Mouse (Mus musculus) myocyte (in vitro differentiated cells): ENCODE measurements at regions not wholly inside any gene's neighbourhood (a gene's known extent, or its start where the extent isn't known, plus 50 kb on each side); places are given as distances from the start of the nearest gene placed in this dataset.

Experiments used
- CEBPB ChIP-seq: IDR thresholded peaks from 2 replicates; pipeline ENCODE4 v1.6.1; 2011; ENCODE audit warnings: mild to moderate bottlenecking, moderate library complexity; ENCODE audit not compliant: poor library complexity, insufficient read depth, severe bottlenecking
- E2F4 ChIP-seq: IDR thresholded peaks from one replicate; pipeline ENCODE4 v1.6.1; 2011; ENCODE audit warnings: mild to moderate bottlenecking, control low read depth, moderate library complexity; ENCODE audit not compliant: insufficient read depth
- MAX ChIP-seq: IDR thresholded peaks from one replicate; pipeline ENCODE4 v1.6.1; 2011; ENCODE audit warnings: low read depth, mild to moderate bottlenecking, control low read depth
- MYOD1 ChIP-seq, 3 experiments: IDR thresholded peaks; one replicate each; pipeline ENCODE4 v1.6.1; 2011; ENCODE audit warnings: control low read depth in 2 of 3, low read depth in 2 of 3, mild to moderate bottlenecking in 2 of 3, moderate library complexity in 1 of 3; ENCODE audit not compliant: insufficient read length in 2 of 3, control insufficient read depth in 1 of 3
- MYOG ChIP-seq, 3 experiments: IDR thresholded peaks; one replicate each; pipeline ENCODE4 v1.6.1; 2011; ENCODE audit warnings: control low read depth in 2 of 3, low read depth in 2 of 3, mild to moderate bottlenecking in 2 of 3; ENCODE audit not compliant: insufficient read length in 2 of 3, control insufficient read depth in 1 of 3, insufficient read depth in 1 of 3
- POLR2A ChIP-seq: IDR thresholded peaks from one replicate; pipeline ENCODE4 v1.6.1; 2011; ENCODE audit warnings: low read depth, mild to moderate bottlenecking, control low read depth, moderate library complexity; ENCODE audit not compliant: insufficient read length
- POLR2AphosphoS2 ChIP-seq: IDR thresholded peaks from one replicate; pipeline ENCODE4 v1.6.1; 2011; ENCODE audit warnings: low read depth, control low read depth; ENCODE audit not compliant: insufficient read length
- REST ChIP-seq: IDR thresholded peaks from one replicate; pipeline ENCODE4 v1.6.1; 2011; ENCODE audit warnings: mild to moderate bottlenecking, control low read depth, moderate library complexity; ENCODE audit not compliant: insufficient read depth, insufficient read length
- TCF12 ChIP-seq: IDR thresholded peaks from one replicate; pipeline ENCODE4 v1.6.1; 2011; ENCODE audit warnings: mild to moderate bottlenecking, control low read depth; ENCODE audit not compliant: poor library complexity, insufficient read depth, severe bottlenecking
- TCF3 ChIP-seq: IDR thresholded peaks from one replicate; pipeline ENCODE4 v1.6.1; 2011; ENCODE audit warnings: low read depth, control low read depth; ENCODE audit not compliant: insufficient read length
- USF1 ChIP-seq: IDR thresholded peaks from one replicate; pipeline ENCODE4 v1.6.1; 2011; ENCODE audit warnings: low read depth, mild to moderate bottlenecking, control low read depth, moderate library complexity

DNA sequence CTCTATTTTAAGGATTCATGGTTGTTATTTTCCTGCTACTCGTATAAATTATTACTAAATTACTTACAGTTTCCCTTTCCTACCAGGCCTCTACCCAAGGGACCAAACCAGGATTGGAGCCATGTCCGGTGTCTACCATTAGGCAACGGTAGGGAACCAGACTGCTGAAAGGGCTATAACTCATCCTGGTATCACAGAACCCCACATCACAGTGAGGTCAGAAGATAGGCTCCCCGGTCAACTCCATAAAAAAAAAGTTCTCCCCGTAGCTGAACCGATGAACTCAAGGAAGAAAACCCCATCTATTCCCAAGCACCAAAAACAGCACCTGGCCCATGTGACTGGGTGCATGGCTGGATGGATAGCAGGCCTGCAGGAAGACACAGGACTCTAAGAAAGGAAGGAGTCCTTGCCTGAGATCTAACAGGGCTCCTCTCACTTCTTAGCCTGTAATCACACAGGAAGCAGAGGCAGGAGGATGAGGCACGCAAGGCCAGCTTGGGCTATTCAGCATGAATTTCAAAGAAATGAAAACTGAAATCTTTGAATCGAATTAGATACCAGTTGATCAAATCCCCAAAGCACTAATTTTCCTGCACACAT lies 150.6 kb upstream of the Smim15 start:
- TF ChIP-seq POLR2A (no peak), MYOD1 (IDR thresholded peaks at IDR 0.05; ENCODE audit: control insufficient read depth in 1 of 3, insufficient read length in 2 of 3, low read depth in 2 of 3) (no peak), MAX (no peak), CEBPB (no peak), USF1 (no peak), MYOG (IDR thresholded peaks at IDR 0.05; ENCODE audit: control insufficient read depth in 1 of 3, insufficient read depth in 1 of 3, insufficient read length in 2 of 3, low read depth in 2 of 3) (no peak), E2F4 (no peak), TCF12 (no peak), POLR2AphosphoS2 (no peak), TCF3 (no peak), REST (no peak)
